Mouse (Mus musculus) mesoderm, embryonic 11.5 days (tissue): ENCODE measurements around the gene Gga1.
A peak's percentile ranks its signal among the peaks of the same experiment; 100 is the strongest.

Experiments used
- DNase-seq: peaks from one replicate; pipeline ENCODE4 v3.0.0-alpha.2; 2012; ENCODE audit warnings: low read depth, low spot score

The Gga1 gene

GRCm38 (mm10) chr15:78936403-78936802 is 59.4 kb downstream of the Gga1 start:
- DNase-seq = no peak

GRCm38 (mm10) chr15:78937311-78937710 is 60.3 kb downstream of the Gga1 start:
- no peak for DNase-seq

- no peak for DNase-seq
These were observed 61.0 kb downstream of the Gga1 start for GRCm38 (mm10) chr15:78937963-78938362.

GRCm38 (mm10) chr15:78940325-78940724 is 63.3 kb downstream of the Gga1 start:
- no peak for DNase-seq

GRCm38 (mm10) chr15:78942663-78943062 is 65.7 kb downstream of the Gga1 start:
- peak; percentile 80 for DNase-seq
